Mouse (Mus musculus) heart, embryonic 12.5 days (tissue): Measurements from ENCODE around the gene Ireb2. TPM values are rescaled to one million over a fixed set of nuclear protein-coding genes. Genes with fewer than 3 reads are reported as not detected.
"Not testable (repeated sequence)": the region's sequence is repeated elsewhere in the genome, so short reads cannot be mapped to it uniquely, and the experiment has no call there.

Source experiments
- ATAC-seq: fragments of 200-750 bp; cut with Nextera tagmentation; 2 replicates; pipeline ENCODE4 v1.8.0; 2017; ENCODE audit warnings: moderate TSS enrichment, moderate library complexity; ENCODE audit not compliant: insufficient number of reproducible peaks, low FRiP score
- H3K27ac ChIP-seq: fragments of 300-500 bp; sonication (generic); 2 replicates; pipeline ENCODE4 v1.5.1; 2016; ENCODE audit warnings: mild to moderate bottlenecking, moderate library complexity; ENCODE audit not compliant: poor library complexity, severe bottlenecking
- H3K27me3 ChIP-seq: fragments of 300-500 bp; sonication (generic); replicated peaks from 2 replicates; pipeline ENCODE4 v1.6.1; 2016; ENCODE audit warnings: mild to moderate bottlenecking, moderate library complexity
- H3K36me3 ChIP-seq: fragments of 300-500 bp; sonication (generic); 2 replicates; pipeline ENCODE4 v1.6.1; 2016; ENCODE audit warnings: mild to moderate bottlenecking, moderate library complexity
- H3K4me1 ChIP-seq: fragments of 300-500 bp; sonication (generic); replicated peaks from 2 replicates; pipeline ENCODE4 v1.6.1; 2016; ENCODE audit warnings: mild to moderate bottlenecking
- H3K4me2 ChIP-seq: fragments of 300-500 bp; sonication (generic); 2 replicates; pipeline ENCODE4 v1.6.1; 2016; ENCODE audit warnings: mild to moderate bottlenecking, moderate library complexity
- H3K4me3 ChIP-seq: fragments of 300-500 bp; sonication (generic); 2 replicates; pipeline ENCODE4 v1.5.1; 2016; ENCODE audit warnings: mild to moderate bottlenecking
- H3K9ac ChIP-seq: fragments of 300-500 bp; sonication (generic); 2 replicates; pipeline ENCODE4 v1.6.1; 2016; ENCODE audit warnings: mild to moderate bottlenecking, moderate library complexity
- H3K9me3 ChIP-seq: fragments of 300-500 bp; sonication (generic); replicated peaks from 2 replicates; pipeline ENCODE4 v1.6.1; 2016; ENCODE audit warnings: mild to moderate bottlenecking, moderate library complexity
- WGBS: fragments of 180-500 bp; shearing (Covaris S2); methylation state at CpG from one replicate; pipeline ENCODE4 v1.1.7; 2016; 5-methylcytosine and 5-hydroxymethylcytosine counted together
- polyA plus RNA-seq: library from polyadenylated mRNA; unstranded; fragments of >200 nt; fragmentation: Nextera tagmentation; extraction: Ambion mirVana; gene quantifications from 2 replicates; pipeline ENCODE4 v1.2.1, GENCODE M21; 2016

Ireb2 gene
- polyA plus RNA-seq, 1 experiment from 2014 or later: 36.0 TPM

- H3K27me3 ChIP-seq: no peaks in the 10 kb centered on the region
- ATAC-seq: no peak
- no peaks in the 10 kb centered on the region for H3K4me1 ChIP-seq
- H3K27ac ChIP-seq: no peak overlapping the region
- H3K9ac ChIP-seq: no peak overlapping the region
- H3K36me3 ChIP-seq: no peaks in the 10 kb centered on the region
- no peak overlapping the region for H3K4me3 ChIP-seq
- H3K4me2 ChIP-seq: no peak overlapping the region
- 70% methylated on average over 6 of the region's 6 CpGs for WGBS
- no peaks in the 10 kb centered on the region for H3K9me3 ChIP-seq
These were observed 19.7 kb upstream of the Ireb2 start for GRCm38 (mm10) chr9:54843887-54844286.

GRCm38 (mm10) chr9:54844556-54845176 is 18.9 kb upstream of the Ireb2 start:
- Histone ChIP-seq H3K9ac (no peak overlapping the region), H3K4me1 (no peaks in the 10 kb centered on the region), H3K27ac (no peak overlapping the region), H3K9me3 (no peaks in the 10 kb centered on the region), H3K36me3 (no peaks in the 10 kb centered on the region), H3K27me3 (no peaks in the 10 kb centered on the region), H3K4me3 (no peak overlapping the region), H3K4me2 (no peak overlapping the region)
- 72% methylated on average over 3 of the region's 3 CpGs for WGBS
- no peak for ATAC-seq

GRCm38 (mm10) chr9:54848203-54848602 is 15.4 kb upstream of the Ireb2 start:
- H3K4me3 ChIP-seq: no peak overlapping the region
- no peaks in the 10 kb centered on the region for H3K4me1 ChIP-seq
- no peak overlapping the region for H3K9ac ChIP-seq
- H3K27me3 ChIP-seq: no peaks in the 10 kb centered on the region
- no peak for ATAC-seq
- no peak overlapping the region for H3K27ac ChIP-seq
- H3K9me3 ChIP-seq: no peaks in the 10 kb centered on the region
- no peaks in the 10 kb centered on the region for H3K36me3 ChIP-seq
- H3K4me2 ChIP-seq: no peak overlapping the region

- H3K9ac ChIP-seq, H3K36me3 ChIP-seq, H3K4me3 ChIP-seq, H3K4me2 ChIP-seq, H3K27ac ChIP-seq, H3K27me3 ChIP-seq, ATAC-seq, H3K9me3 ChIP-seq, H3K4me1 ChIP-seq: not testable (repeated sequence)
- WGBS: 74% methylated on average over 6 of the region's 6 CpGs
These were observed 10.6 kb upstream of the Ireb2 start for GRCm38 (mm10) chr9:54853036-54853435.

GRCm38 (mm10) chr9:54853619-54854018 is 10.0 kb upstream of the Ireb2 start:
- no peak for ATAC-seq
- Histone ChIP-seq H3K9me3 (no peaks in the 10 kb centered on the region), H3K4me1 (0 out of 2 replicates have a peak, but pooled peaks cover 7% of the 10 kb centered on the region), H3K36me3 (no peaks in the 10 kb centered on the region), H3K27me3 (no peaks in the 10 kb centered on the region), H3K27ac (no peak overlapping the region), H3K9ac (no peak overlapping the region), H3K4me3 (no peak overlapping the region), H3K4me2 (no peak overlapping the region)
- WGBS: 67% methylated on average over 4 of the region's 4 CpGs

- 27% methylated on average over 6 of the region's 6 CpGs for WGBS
- Histone ChIP-seq H3K4me1 (0 out of 2 replicates have a peak, but pooled peaks cover 7% of the 10 kb centered on the region), H3K36me3 (no peaks in the 10 kb centered on the region), H3K4me3 (no peak overlapping the region), H3K4me2 (no peak overlapping the region), H3K9ac (no peak overlapping the region), H3K9me3 (no peaks in the 10 kb centered on the region), H3K27me3 (no peaks in the 10 kb centered on the region), H3K27ac (no peak overlapping the region)
- no peak for ATAC-seq
These were observed 8.0 kb upstream of the Ireb2 start for GRCm38 (mm10) chr9:54855638-54856037.

GRCm38 (mm10) chr9:54856121-54856520 is 7.5 kb upstream of the Ireb2 start:
- Histone ChIP-seq H3K9ac (no peak overlapping the region), H3K27me3 (no peaks in the 10 kb centered on the region), H3K4me3 (no peak overlapping the region), H3K4me2 (no peak overlapping the region), H3K27ac (no peak overlapping the region), H3K4me1 (0 out of 2 replicates have a peak, but pooled peaks cover 7% of the 10 kb centered on the region), H3K36me3 (no peaks in the 10 kb centered on the region), H3K9me3 (no peaks in the 10 kb centered on the region)
- 78% methylated on average over 6 of the region's 6 CpGs for WGBS
- ATAC-seq: no peak

- no peak for ATAC-seq
- WGBS: 52% methylated on average over 3 of the region's 3 CpGs
- H3K36me3 ChIP-seq: no peaks in the 10 kb centered on the region
- 0 out of 2 replicates have a peak, but pooled peaks cover 7% of the 10 kb centered on the region for H3K4me1 ChIP-seq
- no peaks in the 10 kb centered on the region for H3K27me3 ChIP-seq
- no peak overlapping the region for H3K4me3 ChIP-seq
- no peak overlapping the region for H3K9ac ChIP-seq
- H3K9me3 ChIP-seq: no peaks in the 10 kb centered on the region
- no peak overlapping the region for H3K4me2 ChIP-seq
- no peak overlapping the region for H3K27ac ChIP-seq
These were observed 6.1 kb upstream of the Ireb2 start for GRCm38 (mm10) chr9:54857474-54857873.

- no peak for ATAC-seq
These were observed 3.1 kb upstream of the Ireb2 start for GRCm38 (mm10) chr9:54860526-54860925.

GRCm38 (mm10) chr9:54878759-54879158 is 15.2 kb downstream of the Ireb2 start:
- Histone ChIP-seq H3K36me3 (peaks cover 38% of the 10 kb centered on the region), H3K27me3 (no peaks in the 10 kb centered on the region)
- ATAC-seq: no peak

More at GRCm38 (mm10) chr9:54860526-54860925, 3.1 kb upstream of the Ireb2 start:
- no peaks in the 10 kb centered on the region for H3K27me3 ChIP-seq
- 83% methylated on average over 7 of the region's 7 CpGs for WGBS
- peaks cover 10% of the 10 kb centered on the region for H3K4me1 ChIP-seq
- peaks cover 3% of the 10 kb centered on the region for H3K36me3 ChIP-seq
- no peaks in the 10 kb centered on the region for H3K9me3 ChIP-seq
- H3K27ac ChIP-seq: no peak overlapping the region
- no peak overlapping the region for H3K4me2 ChIP-seq
- no peak overlapping the region for H3K4me3 ChIP-seq
- no peak overlapping the region for H3K9ac ChIP-seq

GRCm38 (mm10) chr9:54892111-54892510 is 28.5 kb downstream of the Ireb2 start:
- Histone ChIP-seq H3K4me2 (no peak overlapping the region), H3K27ac (no peak overlapping the region), H3K4me1 (no peaks in the 10 kb centered on the region), H3K27me3 (no peaks in the 10 kb centered on the region), H3K4me3 (no peak overlapping the region), H3K36me3 (peaks cover 53% of the 10 kb centered on the region), H3K9ac (no peak overlapping the region), H3K9me3 (no peaks in the 10 kb centered on the region)
- 65% methylated on average over 4 of the region's 4 CpGs for WGBS
- no peak for ATAC-seq

More at GRCm38 (mm10) chr9:54878759-54879158, 15.2 kb downstream of the Ireb2 start:
- no peaks in the 10 kb centered on the region for H3K9me3 ChIP-seq
- H3K4me1 ChIP-seq: 0 out of 2 replicates have a peak, but pooled peaks cover 3% of the 10 kb centered on the region
- no peak overlapping the region for H3K4me3 ChIP-seq
- H3K4me2 ChIP-seq: no peak overlapping the region
- H3K9ac ChIP-seq: no peak overlapping the region
- WGBS: 92% methylated on average over 1 of the region's 1 CpGs
- H3K27ac ChIP-seq: no peak overlapping the region

GRCm38 (mm10) chr9:54897097-54897496 is 33.5 kb downstream of the Ireb2 start:
- 87% methylated on average over 3 of the region's 3 CpGs for WGBS
- Histone ChIP-seq H3K9ac (no peak overlapping the region), H3K27ac (no peak overlapping the region), H3K9me3 (no peaks in the 10 kb centered on the region), H3K4me3 (no peak overlapping the region), H3K4me1 (no peaks in the 10 kb centered on the region), H3K27me3 (no peaks in the 10 kb centered on the region), H3K4me2 (no peak overlapping the region), H3K36me3 (peaks cover 57% of the 10 kb centered on the region)
- no peak for ATAC-seq
